Mouse (Mus musculus) forebrain, postnatal 0 days (tissue): ENCODE results near the gene Bpifb3. TPM values are rescaled to one million over a fixed set of nuclear protein-coding genes. Genes with fewer than 3 reads are reported as not detected.

Source experiments
- ATAC-seq: fragments of 200-750 bp; cut with Nextera tagmentation; 2 replicates; pipeline ENCODE4 v1.8.0; 2017; ENCODE audit warnings: mild to moderate bottlenecking, moderate library complexity
- DNase-seq: peaks from one replicate; pipeline ENCODE4 v3.0.0-alpha.2; 2015
- H3K27ac ChIP-seq: fragments of 300-500 bp; sonication (generic); 2 replicates; pipeline ENCODE4 v1.5.1; 2014; ENCODE audit warnings: low read depth, mild to moderate bottlenecking, antibody characterized with exemption, low read length, moderate library complexity, mixed read lengths
- H3K27me3 ChIP-seq: fragments of 300-500 bp; sonication (generic); 2 replicates; pipeline ENCODE4 v1.6.1; 2014; ENCODE audit warnings: mild to moderate bottlenecking, low read length, mixed read lengths; ENCODE audit not compliant: insufficient read depth
- H3K36me3 ChIP-seq: fragments of 300-500 bp; sonication (generic); 2 replicates; pipeline ENCODE4 v1.6.1; 2014; ENCODE audit warnings: mild to moderate bottlenecking, moderate library complexity; ENCODE audit not compliant: insufficient read depth
- H3K4me1 ChIP-seq: fragments of 300-500 bp; sonication (generic); 2 replicates; pipeline ENCODE4 v1.6.1; 2014; ENCODE audit warnings: antibody characterized with exemption; ENCODE audit not compliant: insufficient read depth
- H3K4me2 ChIP-seq: fragments of 300-500 bp; sonication (generic); 2 replicates; pipeline ENCODE4 v1.6.1; 2014; ENCODE audit warnings: low read depth, mild to moderate bottlenecking, moderate library complexity
- H3K4me3 ChIP-seq: fragments of 300-500 bp; sonication (generic); 2 replicates; pipeline ENCODE4 v1.5.1; 2014; ENCODE audit warnings: low read depth, low read length, mixed read lengths
- H3K9ac ChIP-seq: fragments of 300-500 bp; sonication (generic); 2 replicates; pipeline ENCODE4 v1.6.1; 2014; ENCODE audit warnings: mild to moderate bottlenecking
- H3K9me3 ChIP-seq: fragments of 300-500 bp; sonication (generic); 2 replicates; pipeline ENCODE4 v1.6.1; 2016; ENCODE audit warnings: low read length
- CTCF ChIP-seq: sonication (generic); IDR thresholded peaks from 2 replicates; pipeline ENCODE4 v1.5.1; 2016; ENCODE audit warnings: antibody characterized with exemption, control low read depth, low read depth
- WGBS: fragments of 180-500 bp; shearing (Covaris S2); extraction: QIAGEN DNeasy Blood & Tissue Kit; methylation state at CpG from one replicate; pipeline ENCODE4 v1.1.7; 2014; 5-methylcytosine and 5-hydroxymethylcytosine counted together
- polyA plus RNA-seq: library from polyadenylated mRNA; unstranded; fragments of >200 nt; fragmentation: Nextera tagmentation; extraction: Ambion mirVana; gene quantifications from 2 replicates; pipeline ENCODE4 v1.2.1, GENCODE M21; 2015
- total RNA-seq: library from RNA; depleted of rRNA; stranded (reverse); fragments of >200 nt; gene quantifications from 2 replicates; pipeline ENCODE4 v1.2.3, GENCODE M21; 2014

The Bpifb3 gene
- total and polyA plus RNA-seq, 2 experiments from 2014 or later = not detected

- H3K9me3 ChIP-seq = no peaks in the 10 kb centered on the region
- no peak overlapping the region for H3K4me2 ChIP-seq
- peak; percentile 63 for ATAC-seq
- peak; percentile 33 for DNase-seq
- no peak for TF ChIP-seq CTCF
- WGBS = 34% methylated on average over 5 of the region's 5 CpGs
- H3K27ac ChIP-seq = no peak overlapping the region
- H3K27me3 ChIP-seq = no peaks in the 10 kb centered on the region
- H3K4me1 ChIP-seq = no peaks in the 10 kb centered on the region
- H3K4me3 ChIP-seq = no peak overlapping the region
- H3K36me3 ChIP-seq = no peaks in the 10 kb centered on the region
- H3K9ac ChIP-seq = no peak overlapping the region
Observed at GRCm38 (mm10) chr2:153914151-153914550, 3.9 kb upstream of the Bpifb3 start.

GRCm38 (mm10) chr2:153921246-153921645 is 3.2 kb downstream of the Bpifb3 start:
- no peak for ATAC-seq
- H3K9ac ChIP-seq = no peak overlapping the region
- 84% methylated on average over 6 of the region's 6 CpGs for whole genome bisulfite sequencing
- no peaks in the 10 kb centered on the region for H3K4me1 ChIP-seq
- no peaks in the 10 kb centered on the region for H3K27me3 ChIP-seq
- H3K4me3 ChIP-seq = no peak overlapping the region
- no peaks in the 10 kb centered on the region for H3K9me3 ChIP-seq
- no peak for DNase-seq
- no peaks in the 10 kb centered on the region for H3K36me3 ChIP-seq
- no peak overlapping the region for H3K4me2 ChIP-seq
- H3K27ac ChIP-seq = no peak overlapping the region
- TF ChIP-seq CTCF = no peak

- H3K4me3 ChIP-seq = no peak overlapping the region
- peak; percentile 91 for TF ChIP-seq CTCF
- H3K9ac ChIP-seq = no peak overlapping the region
- H3K27ac ChIP-seq = no peak overlapping the region
- H3K4me2 ChIP-seq = no peak overlapping the region
- 48% methylated on average over 3 of the region's 3 CpGs for WGBS
- no peaks in the 10 kb centered on the region for H3K4me1 ChIP-seq
- no peaks in the 10 kb centered on the region for H3K9me3 ChIP-seq
- H3K36me3 ChIP-seq = no peaks in the 10 kb centered on the region
- peak; percentile 54 for DNase-seq
- no peaks in the 10 kb centered on the region for H3K27me3 ChIP-seq
- no peak for ATAC-seq
Observed at GRCm38 (mm10) chr2:153929871-153930413, 11.9 kb downstream of the Bpifb3 start.

GRCm38 (mm10) chr2:153931125-153931524 is 13.1 kb downstream of the Bpifb3 start:
- TF ChIP-seq CTCF = no peak
- no peak overlapping the region for H3K4me3 ChIP-seq
- DNase-seq (peak; percentile 61), ATAC-seq (peak; percentile 89)
- 42% methylated on average over 6 of the region's 6 CpGs for WGBS
- no peak overlapping the region for H3K9ac ChIP-seq
- no peaks in the 10 kb centered on the region for H3K36me3 ChIP-seq
- no peaks in the 10 kb centered on the region for H3K4me1 ChIP-seq
- H3K27ac ChIP-seq = 0 out of 2 replicates have a peak overlapping the region, but pooled peaks have one; percentile 1
- no peak overlapping the region for H3K4me2 ChIP-seq
- no peaks in the 10 kb centered on the region for H3K27me3 ChIP-seq
- no peaks in the 10 kb centered on the region for H3K9me3 ChIP-seq

GRCm38 (mm10) chr2:153933311-153933710 is 15.3 kb downstream of the Bpifb3 start:
- TF ChIP-seq CTCF = no peak
- no peak for DNase-seq
- Histone ChIP-seq H3K4me2 (no peak overlapping the region), H3K9me3 (no peaks in the 10 kb centered on the region), H3K27ac (no peak overlapping the region), H3K9ac (no peak overlapping the region), H3K27me3 (no peaks in the 10 kb centered on the region), H3K4me1 (no peaks in the 10 kb centered on the region), H3K4me3 (no peak overlapping the region), H3K36me3 (no peaks in the 10 kb centered on the region)
- WGBS = 59% methylated on average over 6 of the region's 6 CpGs
- 0 out of 2 replicates have a peak, but pooled peaks have one; percentile 26 for ATAC-seq

GRCm38 (mm10) chr2:153935348-153935747 is 17.3 kb downstream of the Bpifb3 start:
- H3K27ac ChIP-seq = no peak overlapping the region
- H3K4me2 ChIP-seq = no peak overlapping the region
- no peaks in the 10 kb centered on the region for H3K27me3 ChIP-seq
- ATAC-seq (no peak), DNase-seq (no peak)
- no peaks in the 10 kb centered on the region for H3K4me1 ChIP-seq
- no peaks in the 10 kb centered on the region for H3K36me3 ChIP-seq
- WGBS = 92% methylated on average over 6 of the region's 6 CpGs
- no peaks in the 10 kb centered on the region for H3K9me3 ChIP-seq
- no peak for TF ChIP-seq CTCF
- H3K4me3 ChIP-seq = no peak overlapping the region
- no peak overlapping the region for H3K9ac ChIP-seq

- H3K4me1 ChIP-seq = no peaks in the 10 kb centered on the region
- no peak for TF ChIP-seq CTCF
- ATAC-seq (no peak), DNase-seq (no peak)
- no peak within 1 kb of the TSS for H3K27ac ChIP-seq
- H3K36me3 ChIP-seq = no peaks in the 10 kb centered on the region
- no peaks in the 10 kb centered on the region for H3K27me3 ChIP-seq
- H3K4me2 ChIP-seq = no peak within 1 kb of the TSS
- no peak within 1 kb of the TSS for H3K4me3 ChIP-seq
- H3K9ac ChIP-seq = no peak within 1 kb of the TSS
- 88% methylated on average over 5 of the region's 5 CpGs for WGBS
- H3K9me3 ChIP-seq = no peaks in the 10 kb centered on the region
Observed at GRCm38 (mm10) chr2:153937843-153938242, 19.8 kb downstream of the Bpifb3 start, which contains the start of gene Bpifb4. Gene Bpifb4, plus strand, starts transcription at chr2:153938212.

- Histone ChIP-seq H3K27ac (no peak overlapping the region), H3K4me2 (no peak overlapping the region), H3K4me1 (no peaks in the 10 kb centered on the region), H3K36me3 (no peaks in the 10 kb centered on the region), H3K9me3 (no peaks in the 10 kb centered on the region), H3K27me3 (no peaks in the 10 kb centered on the region), H3K9ac (no peak overlapping the region), H3K4me3 (no peak overlapping the region)
- no peak for ATAC-seq
- peak; percentile 72 for TF ChIP-seq CTCF
- WGBS = 43% methylated on average over 3 of the region's 3 CpGs
- peak; percentile 48 for DNase-seq
Observed at GRCm38 (mm10) chr2:153943537-153943936, 25.5 kb downstream of the Bpifb3 start.
